Mouse (Mus musculus) CH12.LX (cell line): Measurements from ENCODE around the gene Ccdc61. TPM values are rescaled to one million over a fixed set of nuclear protein-coding genes. Genes with fewer than 3 reads are reported as not detected.
A peak's percentile ranks its signal among the peaks of the same experiment; 100 is the strongest.

Experiments used
- DNase-seq: peaks from one replicate; pipeline ENCODE4 v3.0.0-alpha.2; 2013; ENCODE audit errors: extremely low read depth
- H3K27ac ChIP-seq: 2 replicates; pipeline ENCODE4 v1.5.1; 2012; ENCODE audit warnings: low read depth, mild to moderate bottlenecking, control low read depth, moderate library complexity; ENCODE audit not compliant: insufficient read depth
- H3K27me3 ChIP-seq: replicated peaks from 2 replicates; pipeline ENCODE3; 2012; ENCODE audit warnings: inconsistent platforms
- H3K36me3 ChIP-seq, 2 experiments: replicated peaks in 1 of 2; 2 replicates each; pipeline versions ENCODE3 to v1.6.1; 2012; ENCODE audit warnings: inconsistent platforms in 1 of 2, low read length in 1 of 2, mild to moderate bottlenecking in 1 of 2, mixed read lengths in 1 of 2, moderate library complexity in 1 of 2; ENCODE audit not compliant: control insufficient read depth in 1 of 2, insufficient read depth in 1 of 2
- H3K4me1 ChIP-seq, 2 experiments: 2 replicates each; pipeline ENCODE4 v1.6.1; 2012; ENCODE audit warnings: inconsistent platforms in 1 of 2, moderate library complexity in 1 of 2; ENCODE audit not compliant: insufficient read depth in 2 of 2, control insufficient read depth in 1 of 2
- H3K4me2 ChIP-seq: 2 replicates; pipeline ENCODE4 v1.6.1; 2012; ENCODE audit warnings: low read depth, mild to moderate bottlenecking, control low read depth; ENCODE audit not compliant: poor library complexity, insufficient read depth, severe bottlenecking
- H3K4me3 ChIP-seq, 3 experiments: fragments of 150-350 bp in 1 of 3; sonication (generic) in 1 of 3; replicated peaks in 1 of 3; 2 replicates each; pipeline versions ENCODE3 to v1.5.1; 2011 to 2012; ENCODE audit warnings: low read depth in 2 of 3, low read length in 2 of 3, mild to moderate bottlenecking in 2 of 3, moderate library complexity in 2 of 3, control low read depth in 1 of 3, improper control_type of control experiment in 1 of 3, inconsistent platforms in 1 of 3, mixed read lengths in 1 of 3; ENCODE audit not compliant: poor library complexity in 1 of 3
- H3K79me2 ChIP-seq: replicated peaks from 2 replicates; pipeline ENCODE4 v1.6.1; 2012; ENCODE audit warnings: mild to moderate bottlenecking, moderate library complexity; ENCODE audit not compliant: control insufficient read depth, poor library complexity, insufficient read depth, severe bottlenecking; ENCODE audit errors: extremely low read depth
- H3K9ac ChIP-seq: 2 replicates; pipeline ENCODE4 v1.6.1; 2012; ENCODE audit warnings: low read depth, mild to moderate bottlenecking, control low read depth, moderate library complexity; ENCODE audit not compliant: insufficient read depth
- H3K9me3 ChIP-seq: replicated peaks from 2 replicates; pipeline ENCODE3; 2012; ENCODE audit warnings: low read length, inconsistent platforms, mixed read lengths
- BHLHE40 ChIP-seq: IDR thresholded peaks from 2 replicates; pipeline ENCODE4 v1.6.1; 2011; ENCODE audit warnings: mild to moderate bottlenecking, low read depth, low read length, improper control_type of control experiment
- CHD1 ChIP-seq: IDR thresholded peaks from 2 replicates; pipeline ENCODE4 v1.6.1; 2012; ENCODE audit warnings: low read depth, low read length, improper control_type of control experiment, inconsistent platforms
- CHD2 ChIP-seq: IDR thresholded peaks from 2 replicates; pipeline ENCODE4 v1.6.1; 2011; ENCODE audit warnings: low read length, improper control_type of control experiment
- CTCF ChIP-seq, 2 experiments: IDR thresholded peaks in 1 of 2; conservative IDR thresholded peaks in 1 of 2; 2 replicates each; pipeline ENCODE4 v1.5.1; 2011 to 2012; ENCODE audit warnings: low read depth in 2 of 2, low read length in 2 of 2, improper control_type of control experiment in 1 of 2, inconsistent platforms in 1 of 2, mild to moderate bottlenecking in 1 of 2, moderate library complexity in 1 of 2
- E2F4 ChIP-seq: IDR thresholded peaks from 2 replicates; pipeline ENCODE4 v1.6.1; 2011; ENCODE audit warnings: low read depth, low read length, improper control_type of control experiment; ENCODE audit not compliant: insufficient replicate concordance
- ELF1 ChIP-seq: IDR thresholded peaks from 2 replicates; pipeline ENCODE4 v1.6.1; 2014; ENCODE audit warnings: low read depth, mild to moderate bottlenecking, inconsistent platforms, low read length, improper control_type of control experiment
- EP300 ChIP-seq: IDR thresholded peaks from 2 replicates; pipeline ENCODE4 v1.6.1; 2011; ENCODE audit warnings: low read length, improper control_type of control experiment
- ETS1 ChIP-seq: conservative IDR thresholded peaks from 2 replicates; pipeline ENCODE4 v1.6.1; 2012; ENCODE audit warnings: low read depth, mild to moderate bottlenecking, inconsistent platforms, low read length, improper control_type of control experiment, moderate library complexity
- GABPA ChIP-seq: IDR thresholded peaks from 2 replicates; pipeline ENCODE4 v1.6.1; 2012; ENCODE audit warnings: low read depth, low read length, improper control_type of control experiment, inconsistent platforms; ENCODE audit not compliant: insufficient replicate concordance
- HCFC1 ChIP-seq: IDR thresholded peaks from 2 replicates; pipeline ENCODE4 v1.6.1; 2012; ENCODE audit warnings: low read depth, mild to moderate bottlenecking, inconsistent platforms, low read length, improper control_type of control experiment
- IRF4 ChIP-seq: IDR thresholded peaks from 2 replicates; pipeline ENCODE4 v1.6.1; 2014; ENCODE audit warnings: low read depth, mild to moderate bottlenecking, inconsistent platforms, low read length, improper control_type of control experiment
- JUN ChIP-seq: IDR thresholded peaks from 2 replicates; pipeline ENCODE4 v1.6.1; 2011; ENCODE audit warnings: low read depth, mild to moderate bottlenecking, low read length, improper control_type of control experiment, moderate library complexity; ENCODE audit not compliant: insufficient read depth
- JUND ChIP-seq: conservative IDR thresholded peaks from 2 replicates; pipeline ENCODE4 v1.6.1; 2011; ENCODE audit warnings: low read depth, low read length, improper control_type of control experiment
- KAT2A ChIP-seq: IDR thresholded peaks from 2 replicates; pipeline ENCODE4 v1.6.1; 2012; ENCODE audit warnings: low read length, improper control_type of control experiment, inconsistent platforms; ENCODE audit not compliant: insufficient replicate concordance
- MAFK ChIP-seq: IDR thresholded peaks from 2 replicates; pipeline ENCODE4 v1.6.1; 2011; ENCODE audit warnings: low read length, improper control_type of control experiment; ENCODE audit not compliant: insufficient replicate concordance
- MAX ChIP-seq: IDR thresholded peaks from 2 replicates; pipeline ENCODE4 v1.6.1; 2011; ENCODE audit warnings: low read length, improper control_type of control experiment
- MAZ ChIP-seq: IDR thresholded peaks from 2 replicates; pipeline ENCODE4 v1.6.1; 2012; ENCODE audit warnings: low read depth, mild to moderate bottlenecking, inconsistent platforms, low read length, improper control_type of control experiment, moderate library complexity
- MEF2A ChIP-seq: IDR thresholded peaks from 2 replicates; pipeline ENCODE4 v1.6.1; 2014; ENCODE audit warnings: low read depth, mild to moderate bottlenecking, inconsistent platforms, low read length, improper control_type of control experiment, borderline replicate concordance
- MXI1 ChIP-seq: IDR thresholded peaks from 2 replicates; pipeline ENCODE4 v1.6.1; 2011; ENCODE audit warnings: mild to moderate bottlenecking, low read depth, low read length, improper control_type of control experiment
- MYC ChIP-seq: IDR thresholded peaks from 2 replicates; pipeline ENCODE4 v1.6.1; 2011; ENCODE audit warnings: low read depth, mild to moderate bottlenecking, improper control_type of control experiment, low read length
- NELFE ChIP-seq: IDR thresholded peaks from 2 replicates; pipeline ENCODE4 v1.6.1; 2011; ENCODE audit warnings: low read depth, low read length, improper control_type of control experiment
- NRF1 ChIP-seq: IDR thresholded peaks from 2 replicates; pipeline ENCODE4 v1.6.1; 2014; ENCODE audit warnings: low read depth, mild to moderate bottlenecking, inconsistent platforms, low read length, improper control_type of control experiment, moderate library complexity
- PAX5 ChIP-seq: IDR thresholded peaks from 2 replicates; pipeline ENCODE4 v1.6.1; 2012; ENCODE audit warnings: low read length, inconsistent platforms, mixed read lengths
- POLR2A ChIP-seq: IDR thresholded peaks from 2 replicates; pipeline ENCODE4 v1.6.1; 2011; ENCODE audit warnings: low read depth, mild to moderate bottlenecking, improper control_type of control experiment, low read length
- POLR2AphosphoS2 ChIP-seq: IDR thresholded peaks from 2 replicates; pipeline ENCODE4 v1.6.1; 2011; ENCODE audit warnings: low read depth, low read length, improper control_type of control experiment
- RAD21 ChIP-seq: IDR thresholded peaks from 2 replicates; pipeline ENCODE4 v1.6.1; 2011; ENCODE audit warnings: low read depth, mild to moderate bottlenecking, low read length, improper control_type of control experiment, moderate library complexity
- RCOR1 ChIP-seq: conservative IDR thresholded peaks from 2 replicates; pipeline ENCODE4 v1.6.1; 2012; ENCODE audit warnings: low read depth, mild to moderate bottlenecking, inconsistent platforms, low read length, improper control_type of control experiment
- SIN3A ChIP-seq: IDR thresholded peaks from 2 replicates; pipeline ENCODE4 v1.6.1; 2012; ENCODE audit warnings: low read length, improper control_type of control experiment, inconsistent platforms
- SMC3 ChIP-seq: IDR thresholded peaks from 2 replicates; pipeline ENCODE4 v1.6.1; 2011; ENCODE audit warnings: low read depth, low read length, improper control_type of control experiment
- TBP ChIP-seq: conservative IDR thresholded peaks from 2 replicates; pipeline ENCODE4 v1.6.1; 2011; ENCODE audit warnings: low read depth, low read length, improper control_type of control experiment
- TCF12 ChIP-seq: IDR thresholded peaks from 2 replicates; pipeline ENCODE4 v1.6.1; 2014; ENCODE audit warnings: low read depth, mild to moderate bottlenecking, inconsistent platforms, low read length, improper control_type of control experiment
- UBTF ChIP-seq: IDR thresholded peaks from 2 replicates; pipeline ENCODE4 v1.6.1; 2012; ENCODE audit warnings: low read depth, mild to moderate bottlenecking, inconsistent platforms, low read length, improper control_type of control experiment, moderate library complexity
- USF1 ChIP-seq: IDR thresholded peaks from 2 replicates; pipeline ENCODE4 v1.6.1; 2014; ENCODE audit warnings: low read depth, mild to moderate bottlenecking, inconsistent platforms, low read length, improper control_type of control experiment
- USF2 ChIP-seq: conservative IDR thresholded peaks from 2 replicates; pipeline ENCODE4 v1.6.1; 2011; ENCODE audit warnings: low read depth, low read length, improper control_type of control experiment
- ZC3H11A ChIP-seq: IDR thresholded peaks from 2 replicates; pipeline ENCODE4 v1.6.1; 2012; ENCODE audit warnings: low read depth, mild to moderate bottlenecking, inconsistent platforms, low read length, improper control_type of control experiment
- ZKSCAN1 ChIP-seq: IDR thresholded peaks from 2 replicates; pipeline ENCODE4 v1.6.1; 2012; ENCODE audit warnings: low read depth, inconsistent platforms, low read length, improper control_type of control experiment, borderline replicate concordance
- ZMIZ1 ChIP-seq: IDR thresholded peaks from 2 replicates; pipeline ENCODE4 v1.6.1; 2012; ENCODE audit warnings: low read depth, mild to moderate bottlenecking, inconsistent platforms, low read length, improper control_type of control experiment
- ZNF384 ChIP-seq: IDR thresholded peaks from 2 replicates; pipeline ENCODE4 v1.6.1; 2012; ENCODE audit warnings: low read depth, low read length, improper control_type of control experiment, inconsistent platforms
- dilution Hi-C: fragments of 300-500 bp; cut with MboI; formaldehyde crosslinking; loops from 2 replicates; pipeline ENCODE4 v1.14.3; 2020; ENCODE audit warnings: low sequenced_read_pairs; ENCODE audit not compliant: extremely low pct_unique_long_range_greater_than_20kb, extremely low pct_ligation_motif_present
- in situ Hi-C: fragments of 300-500 bp; cut with MboI; formaldehyde crosslinking; loops from 3 replicates; pipeline ENCODE4 v1.14.3; 2019; ENCODE audit warnings: low sequenced_read_pairs, low pct_ligation_motif_present, low pct_unique_long_range_greater_than_20kb, mixed read lengths
- polyA plus RNA-seq: library from polyadenylated mRNA; unstranded; fragments of >175 nt; gene quantifications from 2 replicates; pipeline ENCODE4 v1.2.1, GENCODE M21; 2012; ENCODE audit warnings: low read depth; ENCODE audit not compliant: insufficient read length
- total RNA-seq, 2 experiments: library from RNA; depleted of rRNA; stranded (reverse); fragments of 300-350 nt in 1 of 2; fragments of >200 nt in 1 of 2; gene quantifications; 2 replicates each; pipeline ENCODE4 v1.2.3; 2012 to 2014

Ccdc61 gene
- total RNA-seq (2012; rRNA removed), result 16.3 and 17.4 TPM in 2 replicates
- total RNA-seq (2014; rRNA removed), result 11.7 and 11.9 TPM in 2 replicates
- 13.2 and 27.3 TPM in 2 replicates for polyA plus RNA-seq

- peak; percentile 100 for DNase-seq
- no peaks in the 10 kb centered on the region for H3K9me3 ChIP-seq
- H3K4me2 ChIP-seq, result peak within 1 kb of the TSS; percentile 95
- peak within 1 kb of the TSS; percentile 61 for H3K9ac ChIP-seq
- H3K4me3 ChIP-seq, result peak within 1 kb of the TSS; percentile 65 to 72 (median 66)
- H3K4me1 ChIP-seq, result peaks cover 4 to 15% of the 10 kb centered on the region in 2 experiments; a peak in 3 of 4 replicates
- dilution Hi-C loops (no loop called here), in situ Hi-C loops (loop anchor here (10.0 kb wide), 1 partner anchor 64 kb away; no protein-coding TSS in a partner anchor)
- H3K27me3 ChIP-seq, result peaks cover 15% of the 10 kb centered on the region
- H3K79me2 ChIP-seq, result no peaks in the 10 kb centered on the region
- TF ChIP-seq MAFK (no peak), CHD2 (peak; percentile 94), JUND (no peak), MYC (peak; percentile 76), MAX (peak; percentile 94), BHLHE40 (peak; percentile 52; the same call in 1 of the 2 replicates), ZMIZ1 (peak; percentile 87), POLR2A (peak; percentile 79), NELFE (peak; percentile 47), NRF1 (no peak; the same call in 1 of the 2 replicates), KAT2A (peak; percentile 73; the same call in 1 of the 2 replicates), UBTF (no peak), JUN (no peak), EP300 (no peak), HCFC1 (peak; percentile 72), CHD1 (no peak), SMC3 (no peak), ZC3H11A (no peak), E2F4 (no peak; the same call in 1 of the 2 replicates), USF2 (peak; percentile 67), IRF4 (no peak; the same call in none of the 2 replicates), CTCF (conservative IDR thresholded peaks at IDR 0.05 in 1 of 2, IDR thresholded peaks at IDR 0.05 in 1 of 2; ENCODE audit: low read depth in 2 of 2, low read length in 2 of 2) (no peak), RAD21 (no peak), RCOR1 (no peak), POLR2AphosphoS2 (no peak; the same call in 1 of the 2 replicates), MEF2A (no peak), PAX5 (no peak), MAZ (peak; percentile 67; the same call in 1 of the 2 replicates), SIN3A (peak; percentile 85; the same call in 1 of the 2 replicates), TBP (peak; percentile 84), USF1 (peak; percentile 82), GABPA (no peak), ZNF384 (no peak), ELF1 (peak; percentile 97), TCF12 (peak; percentile 46), ETS1 (no peak), ZKSCAN1 (no peak), MXI1 (peak; percentile 77)
- peaks cover 0 to 20% of the 10 kb centered on the region in 2 experiments for H3K36me3 ChIP-seq
- no peak within 1 kb of the TSS for H3K27ac ChIP-seq
Observed at GRCm38 (mm10) chr7:18910241-18910831, at the start of gene Ccdc61. TSS of gene Ccdc61 (minus strand) at chr7:18910415.
